Mouse (Mus musculus) embryonic facial prominence, embryonic 12.5 days (tissue): ENCODE measurements at regions not wholly inside any gene's neighbourhood (a gene's known extent, or its start where the extent isn't known, plus 50 kb on each side); places are given as distances from the start of the nearest gene placed in this dataset.

Source experiments
- ATAC-seq: fragments of 200-750 bp; cut with Nextera tagmentation; 2 replicates; pipeline ENCODE4 v1.8.0; 2017; ENCODE audit not compliant: insufficient number of reproducible peaks, insufficient read depth, low FRiP score, low TSS enrichment
- H3K27ac ChIP-seq: fragments of 300-500 bp; sonication (generic); 2 replicates; pipeline ENCODE4 v1.5.1; 2016; ENCODE audit warnings: mild to moderate bottlenecking
- H3K27me3 ChIP-seq: fragments of 300-500 bp; sonication (generic); 2 replicates; pipeline ENCODE4 v1.6.1; 2016; ENCODE audit warnings: mild to moderate bottlenecking, moderate library complexity
- H3K36me3 ChIP-seq: fragments of 300-500 bp; sonication (generic); 2 replicates; pipeline ENCODE4 v1.6.1; 2016; ENCODE audit warnings: mild to moderate bottlenecking
- H3K4me1 ChIP-seq: fragments of 300-500 bp; sonication (generic); 2 replicates; pipeline ENCODE4 v1.6.1; 2016
- H3K4me2 ChIP-seq: fragments of 300-500 bp; sonication (generic); replicated peaks from 2 replicates; pipeline ENCODE4 v1.6.1; 2016; ENCODE audit warnings: mild to moderate bottlenecking, moderate library complexity
- H3K4me3 ChIP-seq: fragments of 300-500 bp; sonication (generic); 2 replicates; pipeline ENCODE4 v1.5.1; 2016; ENCODE audit warnings: mild to moderate bottlenecking
- H3K9ac ChIP-seq: fragments of 300-500 bp; sonication (generic); 2 replicates; pipeline ENCODE4 v1.6.1; 2016; ENCODE audit warnings: mild to moderate bottlenecking, moderate library complexity
- H3K9me3 ChIP-seq: fragments of 300-500 bp; sonication (generic); 2 replicates; pipeline ENCODE4 v1.6.1; 2016; ENCODE audit warnings: mild to moderate bottlenecking, moderate library complexity
- WGBS: fragments of 180-500 bp; shearing (Covaris S2); methylation state at CpG from one replicate; pipeline ENCODE4 v1.1.7; 2016; 5-methylcytosine and 5-hydroxymethylcytosine counted together

DNA sequence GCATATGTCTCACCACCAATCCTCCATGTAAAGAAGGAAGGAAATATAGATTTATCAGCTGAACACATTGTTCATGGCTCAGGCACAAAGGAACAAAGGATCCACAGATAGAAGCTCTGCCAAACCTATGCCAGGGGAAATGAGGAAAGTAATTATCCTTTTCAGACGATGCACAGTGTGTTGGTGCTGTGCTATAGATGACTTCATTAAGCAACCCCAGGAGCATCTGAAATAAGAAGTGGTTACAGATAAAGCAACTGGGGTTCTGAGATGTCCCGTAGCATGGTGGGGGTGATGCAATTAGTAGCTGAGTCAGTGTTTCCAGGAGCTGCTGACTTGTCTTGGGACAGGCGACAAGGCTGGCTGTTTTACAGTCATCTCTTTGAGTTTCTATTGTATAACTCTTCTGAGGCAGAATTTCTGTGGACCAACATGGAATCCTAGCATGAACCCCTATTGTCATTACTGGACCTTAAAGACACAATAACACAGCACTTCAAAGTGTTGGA is 86.2 kb upstream of the Pdzrn3 start:
- Histone ChIP-seq H3K36me3 (no peaks in the 10 kb centered on the region), H3K27ac (no peak overlapping the region), H3K9me3 (no peaks in the 10 kb centered on the region), H3K4me1 (no peaks in the 10 kb centered on the region), H3K4me3 (no peak overlapping the region), H3K9ac (no peak overlapping the region), H3K4me2 (no peak overlapping the region), H3K27me3 (no peaks in the 10 kb centered on the region)
- WGBS = 78% methylated on average over 3 of the region's 3 CpGs
- no peak for ATAC-seq

DNA sequence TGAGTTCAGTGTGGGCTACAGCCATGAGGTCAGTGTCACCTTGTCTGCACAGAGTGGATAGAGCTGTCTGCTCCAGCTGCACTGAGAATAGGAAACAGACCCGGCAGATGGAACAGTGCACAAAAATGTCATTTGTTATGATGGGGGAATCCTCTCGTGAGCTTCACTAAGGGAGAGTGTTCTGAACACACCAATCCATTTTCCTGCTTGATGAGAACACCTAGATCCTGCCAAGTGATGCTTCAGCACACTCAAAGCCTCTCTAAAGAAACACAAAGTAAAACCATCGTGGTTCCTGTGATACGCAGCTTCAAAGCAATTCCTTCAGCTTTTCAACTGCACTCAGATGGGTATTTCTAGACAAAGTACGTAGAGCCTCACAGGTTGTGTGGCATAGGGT is 69.0 kb upstream of the Pdzrn3 start:
- 79% methylated on average over 5 of the region's 5 CpGs for WGBS
- ATAC-seq = no peak
- no peaks in the 10 kb centered on the region for H3K9me3 ChIP-seq

DNA sequence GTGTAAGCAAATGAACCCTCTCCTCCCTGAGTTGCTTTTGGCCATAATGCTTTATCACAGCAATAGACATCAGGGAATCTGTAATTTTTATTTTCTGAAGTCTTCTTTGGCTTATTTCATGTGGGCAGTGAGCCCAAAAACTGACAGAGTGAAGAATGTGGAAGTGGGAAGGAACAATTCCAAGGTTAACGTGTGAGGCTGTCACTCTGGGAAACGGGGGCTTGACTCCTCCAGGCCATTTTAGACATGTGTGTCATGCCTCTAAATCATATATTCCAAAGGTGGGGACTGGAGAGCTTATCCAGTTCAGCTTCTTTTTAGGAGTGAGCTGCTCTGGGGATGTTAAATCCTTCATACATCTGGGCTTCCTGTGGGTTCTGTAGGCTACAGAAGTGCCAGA is 68.6 kb upstream of the Pdzrn3 start:
- WGBS = 71% methylated on average over 2 of the region's 2 CpGs
- H3K4me2 ChIP-seq = no peak overlapping the region
- no peak for ATAC-seq
- no peaks in the 10 kb centered on the region for H3K36me3 ChIP-seq
- H3K4me1 ChIP-seq = no peaks in the 10 kb centered on the region
- H3K4me3 ChIP-seq = no peak overlapping the region
- no peak overlapping the region for H3K9ac ChIP-seq
- H3K27ac ChIP-seq = no peak overlapping the region
- no peaks in the 10 kb centered on the region for H3K9me3 ChIP-seq
- no peaks in the 10 kb centered on the region for H3K27me3 ChIP-seq

More for the DNA sequence above, 69.0 kb upstream of the Pdzrn3 start:
- no peaks in the 10 kb centered on the region for H3K27me3 ChIP-seq
- H3K9ac ChIP-seq = no peak overlapping the region
- H3K4me2 ChIP-seq = no peak overlapping the region
- H3K27ac ChIP-seq = no peak overlapping the region
- H3K36me3 ChIP-seq = no peaks in the 10 kb centered on the region
- no peaks in the 10 kb centered on the region for H3K4me1 ChIP-seq
- no peak overlapping the region for H3K4me3 ChIP-seq

DNA sequence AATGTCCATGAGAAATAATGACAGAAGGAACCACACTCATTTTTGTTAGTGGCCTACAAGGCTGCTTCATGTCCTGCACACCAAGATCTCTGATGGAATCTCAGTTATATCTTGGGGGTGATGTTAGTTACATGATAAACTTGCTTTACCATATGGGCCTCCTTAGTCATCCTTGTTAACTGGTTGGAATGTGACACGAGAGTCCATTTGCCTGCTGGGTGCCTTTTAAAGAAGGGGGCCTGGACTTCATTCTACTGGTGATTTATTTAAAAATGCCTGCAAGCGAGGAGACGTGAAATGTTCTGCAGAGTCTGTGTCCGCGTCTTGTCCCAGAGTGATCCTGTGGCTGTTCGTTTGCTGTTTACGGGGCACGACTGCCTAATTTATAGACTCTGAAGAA is 55.1 kb upstream of the Pdzrn3 start:
- H3K27ac ChIP-seq = no peak overlapping the region
- no peaks in the 10 kb centered on the region for H3K36me3 ChIP-seq
- H3K4me2 ChIP-seq = no peak overlapping the region
- no peak for ATAC-seq
- no peaks in the 10 kb centered on the region for H3K27me3 ChIP-seq
- no peak overlapping the region for H3K9ac ChIP-seq
- no peaks in the 10 kb centered on the region for H3K4me1 ChIP-seq
- H3K9me3 ChIP-seq = no peaks in the 10 kb centered on the region
- no peak overlapping the region for H3K4me3 ChIP-seq
- 70% methylated on average over 8 of the region's 8 CpGs for WGBS

DNA sequence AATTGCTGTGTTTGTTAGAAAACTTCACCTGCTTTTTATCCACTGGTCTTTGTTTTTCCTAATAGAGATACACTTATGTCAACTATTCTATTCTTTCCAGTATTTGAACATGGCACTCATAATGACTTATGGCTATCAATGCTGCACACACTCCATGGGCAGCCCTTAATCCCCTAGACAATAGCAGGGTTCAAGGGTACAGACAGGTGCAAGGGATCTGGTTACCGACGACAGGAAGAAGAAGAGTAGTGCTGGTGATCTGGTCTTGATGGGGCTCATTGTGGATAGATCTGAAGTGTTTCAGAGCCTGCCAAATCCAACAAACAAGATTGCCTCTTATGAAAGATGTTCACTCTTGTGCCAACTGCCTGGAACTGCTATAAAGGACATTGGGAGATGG is 51.9 kb upstream of the Pdzrn3 start:
- 76% methylated on average over 2 of the region's 2 CpGs for WGBS
- no peak for ATAC-seq
- H3K9me3 ChIP-seq = no peaks in the 10 kb centered on the region
- no peak overlapping the region for H3K9ac ChIP-seq
- H3K27me3 ChIP-seq = no peaks in the 10 kb centered on the region
- no peaks in the 10 kb centered on the region for H3K36me3 ChIP-seq
- no peak overlapping the region for H3K27ac ChIP-seq
- no peaks in the 10 kb centered on the region for H3K4me1 ChIP-seq
- H3K4me3 ChIP-seq = no peak overlapping the region
- no peak overlapping the region for H3K4me2 ChIP-seq
